Mouse (Mus musculus): ENCODE data around the gene Chrng. TPM values are rescaled to one million over a fixed set of nuclear protein-coding genes. Genes with fewer than 3 reads are reported as not detected.

The Chrng gene
- total RNA-seq, 2 experiments from 2014 or later: not detected

- DNase-seq (ENCODE audit: low spot score in 2 of 2): no peak
These were observed 47.7 kb downstream of the Chrng start for GRCm38 (mm10) chr1:87252040-87252609.

- no peak for DNase-seq (ENCODE audit: low spot score in 2 of 2)
These were observed 50.7 kb downstream of the Chrng start for GRCm38 (mm10) chr1:87255173-87255572.

GRCm38 (mm10) chr1:87257691-87258090, 53.2 kb downstream of the Chrng start:
- no peak for DNase-seq (ENCODE audit: low spot score in 2 of 2)

GRCm38 (mm10) chr1:87258484-87258883, 54.0 kb downstream of the Chrng start:
- peak in 1 of 2 experiments; percentile 43 for DNase-seq (ENCODE audit: low spot score in 2 of 2)

GRCm38 (mm10) chr1:87259316-87259715, 54.9 kb downstream of the Chrng start:
- no peak for DNase-seq (ENCODE audit: low spot score in 2 of 2)

Other genes starting within 250 kb of the Chrng start
- not detected for gene Alppl2, start 114.7 kb upstream of the Chrng start, total RNA-seq (2021)
- not detected for gene Alpi, start 103.1 kb upstream of the Chrng start, total RNA-seq (2021)
- not detected for gene Akp3, start 79.7 kb upstream of the Chrng start, total RNA-seq (2021)
- gene Ecel1, start 48.1 kb upstream of the Chrng start, total RNA-seq (2021): 1 to 10 TPM; 1.1 to 2.9 TPM
- not detected for gene Prss56, start 21.3 kb upstream of the Chrng start, total RNA-seq (2021)
- gene Chrnd, start 14.1 kb upstream of the Chrng start, total RNA-seq (2021): not detected
- 10 to 100 TPM; 76.6 to 85.7 TPM for gene Eif4e2, start 9.3 kb downstream of the Chrng start, total RNA-seq (2021)
- gene Efhd1, start 59.7 kb downstream of the Chrng start, total RNA-seq (2021): 100 to 1,000 TPM; 329 to 423 TPM
- 100 to 1,000 TPM in 1 of 2 experiments, 10 to 100 TPM in 1; 79.7 to 101 TPM for gene Gigyf2, start 122.3 kb downstream of the Chrng start, total RNA-seq (2021)
- not detected for gene Kcnj13, start 190.1 kb downstream of the Chrng start, total RNA-seq (2021)